Mouse (Mus musculus) hindbrain, embryonic 10.5 days (tissue): ENCODE data around the gene Zc3h15. TPM values are rescaled to one million over a fixed set of nuclear protein-coding genes. Genes with fewer than 3 reads are reported as not detected.

Experiments used
- DNase-seq: peaks from one replicate; pipeline ENCODE4 v3.0.0-alpha.2; 2017; ENCODE audit warnings: low spot score
- H3K27ac ChIP-seq: fragments of 300-500 bp; sonication (generic); 2 replicates; pipeline ENCODE4 v1.5.1; 2016; ENCODE audit warnings: mild to moderate bottlenecking, moderate library complexity
- H3K27me3 ChIP-seq: fragments of 300-500 bp; sonication (generic); 2 replicates; pipeline ENCODE4 v1.6.1; 2016; ENCODE audit warnings: mild to moderate bottlenecking; ENCODE audit not compliant: poor library complexity, insufficient read depth, severe bottlenecking
- H3K36me3 ChIP-seq: fragments of 300-500 bp; sonication (generic); 2 replicates; pipeline ENCODE4 v1.6.1; 2016; ENCODE audit warnings: mild to moderate bottlenecking, moderate library complexity
- H3K4me1 ChIP-seq: fragments of 300-500 bp; sonication (generic); replicated peaks from 2 replicates; pipeline ENCODE4 v1.6.1; 2016; ENCODE audit warnings: mild to moderate bottlenecking
- H3K4me3 ChIP-seq: fragments of 300-500 bp; sonication (generic); 2 replicates; pipeline ENCODE4 v1.5.1; 2016; ENCODE audit warnings: mild to moderate bottlenecking, moderate library complexity
- H3K9me3 ChIP-seq: fragments of 300-500 bp; sonication (generic); 2 replicates; pipeline ENCODE4 v1.6.1; 2016; ENCODE audit warnings: mild to moderate bottlenecking, moderate library complexity
- WGBS: fragments of 180-500 bp; shearing (Covaris S2); methylation state at CpG from one replicate; pipeline ENCODE4 v1.1.7; 2016; 5-methylcytosine and 5-hydroxymethylcytosine counted together
- polyA plus RNA-seq: library from polyadenylated mRNA; unstranded; fragments of >200 nt; fragmentation: Nextera tagmentation; extraction: Ambion mirVana; gene quantifications from 2 replicates; pipeline ENCODE4 v1.2.1, GENCODE M21; 2016

Gene Zc3h15
- 99.6 and 129 TPM in 2 replicates for polyA plus RNA-seq

DNA sequence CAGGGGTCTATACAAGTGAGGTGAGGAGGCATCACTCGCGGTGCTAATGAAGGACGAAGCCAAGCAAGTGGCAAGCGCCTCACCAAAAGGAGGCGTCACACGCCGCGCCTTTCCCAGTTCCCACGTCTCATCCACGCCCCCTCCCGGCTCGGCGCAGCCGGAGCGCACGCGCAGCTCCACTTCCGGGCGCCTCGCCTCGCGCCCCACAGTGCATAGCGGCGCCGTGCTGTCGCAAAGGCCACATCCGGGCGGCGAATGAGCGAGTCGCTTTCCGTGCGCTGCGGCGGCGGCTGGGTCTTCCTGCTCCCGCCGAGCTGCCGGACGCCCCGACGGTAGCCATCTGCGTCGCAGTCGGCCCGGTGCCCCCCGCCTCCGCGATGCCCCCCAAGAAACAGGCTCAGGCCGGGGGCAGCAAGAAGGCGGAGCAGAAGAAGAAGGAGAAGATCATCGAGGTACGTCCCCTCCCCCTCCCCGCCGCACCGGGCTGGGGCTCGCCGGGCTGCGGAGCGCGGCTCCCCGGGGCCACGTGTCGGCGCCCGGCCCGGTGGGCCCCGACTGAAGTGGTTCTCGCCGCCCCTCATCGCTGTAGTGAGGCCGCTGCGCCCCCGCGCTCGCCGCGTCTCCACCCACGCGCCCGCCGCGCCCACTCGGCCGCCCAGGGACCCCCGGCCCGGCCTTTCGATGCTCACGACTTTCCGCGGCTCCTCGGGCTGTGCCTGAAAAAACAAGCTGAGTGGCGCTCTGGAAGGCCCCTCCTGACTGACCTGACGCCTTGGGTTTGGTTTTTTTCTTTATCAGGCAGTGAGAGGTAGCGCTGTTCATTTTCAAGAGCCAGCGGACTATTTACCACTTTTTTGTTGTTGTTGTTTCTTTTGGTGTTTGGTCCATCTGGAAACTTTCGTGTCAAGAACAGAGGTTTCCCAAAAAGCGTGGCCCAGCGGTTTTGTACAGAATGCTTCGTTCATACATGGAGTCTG is at the start of gene Zc3h15:
Gene Zc3h15, plus strand, starts transcription at position 160 of the 977 bp plus-strand sequence.
- peak within 1 kb of the TSS; percentile 98 for H3K4me3 ChIP-seq
- H3K4me1 ChIP-seq = peaks cover 23% of the 10 kb centered on the region
- no peaks in the 10 kb centered on the region for H3K9me3 ChIP-seq
- no peaks in the 10 kb centered on the region for H3K27me3 ChIP-seq
- H3K36me3 ChIP-seq = no peaks in the 10 kb centered on the region
- DNase-seq = peak; percentile 94
- H3K27ac ChIP-seq = peak within 1 kb of the TSS; percentile 96
- WGBS = under 1% methylated on average over 91 of the region's 100 CpGs

DNA sequence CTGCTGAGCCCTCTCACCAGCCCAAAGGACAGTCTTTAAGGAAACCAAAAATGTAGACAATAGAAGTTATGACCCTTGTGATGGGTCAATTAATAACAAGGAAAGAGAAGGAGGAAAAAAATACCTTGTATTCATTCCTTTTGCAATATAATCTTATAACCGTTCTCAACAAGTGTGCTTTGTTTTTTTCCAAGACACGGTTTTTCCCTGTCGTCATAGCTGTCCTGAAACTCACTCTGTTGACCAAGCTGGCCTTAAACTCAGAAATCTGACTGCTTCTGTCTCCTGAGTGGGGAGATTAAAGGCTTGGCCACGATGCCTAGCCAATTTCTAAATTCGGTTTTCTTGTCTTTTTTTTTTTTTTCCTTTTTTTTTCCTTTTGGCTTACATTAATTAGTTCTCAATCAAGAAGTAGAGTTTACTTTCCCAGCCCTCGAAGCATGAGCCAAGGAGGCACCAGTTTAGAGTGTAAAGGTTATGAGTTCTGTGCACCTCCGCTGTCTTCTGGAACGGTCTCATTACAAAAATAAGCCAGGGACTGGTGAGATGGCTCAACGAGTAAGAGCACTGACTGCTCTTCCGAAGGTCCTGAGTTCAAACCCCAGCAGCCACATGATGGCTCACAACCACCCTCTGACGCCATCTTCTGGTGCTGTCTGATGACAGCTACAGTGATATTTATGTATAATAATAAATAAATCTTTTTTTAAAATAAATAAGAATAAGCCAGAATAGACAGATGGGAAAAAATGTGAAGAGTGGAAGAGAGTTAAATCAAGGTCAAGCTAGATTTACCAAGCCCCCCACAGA is 23.5 kb upstream of the Zc3h15 start:
- Histone ChIP-seq H3K27ac (no peak overlapping the region), H3K4me1 (0 out of 2 replicates have a peak, but pooled peaks cover 5% of the 10 kb centered on the region), H3K4me3 (no peak overlapping the region), H3K9me3 (no peaks in the 10 kb centered on the region), H3K27me3 (no peaks in the 10 kb centered on the region), H3K36me3 (no peaks in the 10 kb centered on the region)
- WGBS = 91% methylated on average over 11 of the region's 11 CpGs
- DNase-seq = no peak

DNA sequence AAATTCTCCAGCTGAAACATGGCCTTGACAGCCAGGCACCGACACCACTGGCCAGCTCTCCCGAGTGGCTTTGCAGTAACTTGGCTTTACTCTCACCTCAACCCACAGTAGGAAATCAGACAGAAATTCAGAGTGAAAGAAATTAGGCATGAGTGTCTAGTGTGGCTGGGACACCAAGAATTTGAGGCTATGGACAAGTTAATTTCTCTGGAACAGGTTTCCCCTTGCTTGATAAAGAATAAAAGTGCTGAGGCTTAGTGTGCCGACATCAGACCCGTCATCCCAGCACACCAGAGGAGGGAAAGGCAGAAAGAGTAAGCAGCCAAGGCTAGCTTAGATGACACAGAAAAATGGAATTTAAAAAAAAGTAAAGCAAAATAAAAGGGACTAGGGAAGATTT is 22.7 kb upstream of the Zc3h15 start:
- no peaks in the 10 kb centered on the region for H3K9me3 ChIP-seq
- no peaks in the 10 kb centered on the region for H3K36me3 ChIP-seq
- H3K4me1 ChIP-seq = 0 out of 2 replicates have a peak, but pooled peaks cover 5% of the 10 kb centered on the region
- H3K4me3 ChIP-seq = no peak overlapping the region
- DNase-seq = no peak
- H3K27me3 ChIP-seq = no peaks in the 10 kb centered on the region
- 89% methylated on average over 4 of the region's 4 CpGs for WGBS
- H3K27ac ChIP-seq = no peak overlapping the region

DNA sequence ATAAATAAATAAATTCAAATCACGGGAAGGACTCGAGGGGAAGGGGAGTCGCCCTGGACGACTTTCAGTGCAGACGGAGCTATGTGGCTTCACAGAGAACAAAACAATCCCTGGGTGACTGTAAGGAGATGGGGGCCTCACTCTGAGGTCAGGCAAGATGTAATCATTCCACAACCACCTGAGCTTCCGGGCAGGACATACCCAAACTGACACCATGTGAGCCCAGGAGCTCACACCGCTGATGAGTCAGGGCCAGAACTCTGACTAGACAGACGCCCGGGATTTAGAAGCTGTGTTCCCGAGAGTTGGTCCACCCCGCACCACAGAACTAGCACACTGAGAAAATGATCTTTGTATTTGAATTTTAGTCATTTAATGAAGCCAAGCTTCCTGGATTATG is 21.4 kb upstream of the Zc3h15 start:
- H3K9me3 ChIP-seq = no peaks in the 10 kb centered on the region
- WGBS = 64% methylated on average over 11 of the region's 11 CpGs
- no peaks in the 10 kb centered on the region for H3K36me3 ChIP-seq
- no peak for DNase-seq
- H3K27me3 ChIP-seq = no peaks in the 10 kb centered on the region
- 0 out of 2 replicates have a peak, but pooled peaks cover 5% of the 10 kb centered on the region for H3K4me1 ChIP-seq
- no peak overlapping the region for H3K27ac ChIP-seq
- no peak overlapping the region for H3K4me3 ChIP-seq

DNA sequence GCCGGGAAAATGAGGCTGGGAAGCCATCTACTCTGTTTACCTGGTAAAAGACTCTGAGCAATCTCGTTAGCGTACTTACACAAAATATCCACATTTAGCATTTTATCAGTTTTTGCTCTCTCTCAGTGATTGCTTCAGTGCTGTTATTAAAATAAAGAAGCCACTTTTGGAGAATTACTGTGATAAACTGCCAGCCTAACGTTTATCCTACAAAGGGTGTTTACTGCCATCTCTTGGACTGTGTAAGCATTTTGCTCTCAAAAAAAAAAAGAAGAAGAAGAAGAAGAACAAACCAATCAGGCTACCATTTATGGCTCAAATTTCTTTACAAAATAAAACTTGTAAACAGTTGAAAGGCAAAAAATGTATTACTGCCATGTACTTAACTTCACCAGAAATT is 20.2 kb upstream of the Zc3h15 start:
- H3K4me1 ChIP-seq = 0 out of 2 replicates have a peak, but pooled peaks cover 5% of the 10 kb centered on the region
- H3K4me3 ChIP-seq = no peak overlapping the region
- H3K9me3 ChIP-seq = no peaks in the 10 kb centered on the region
- H3K27me3 ChIP-seq = no peaks in the 10 kb centered on the region
- no peak for DNase-seq
- WGBS = 79% methylated on average over 4 of the region's 4 CpGs
- H3K36me3 ChIP-seq = no peaks in the 10 kb centered on the region
- H3K27ac ChIP-seq = no peak overlapping the region

DNA sequence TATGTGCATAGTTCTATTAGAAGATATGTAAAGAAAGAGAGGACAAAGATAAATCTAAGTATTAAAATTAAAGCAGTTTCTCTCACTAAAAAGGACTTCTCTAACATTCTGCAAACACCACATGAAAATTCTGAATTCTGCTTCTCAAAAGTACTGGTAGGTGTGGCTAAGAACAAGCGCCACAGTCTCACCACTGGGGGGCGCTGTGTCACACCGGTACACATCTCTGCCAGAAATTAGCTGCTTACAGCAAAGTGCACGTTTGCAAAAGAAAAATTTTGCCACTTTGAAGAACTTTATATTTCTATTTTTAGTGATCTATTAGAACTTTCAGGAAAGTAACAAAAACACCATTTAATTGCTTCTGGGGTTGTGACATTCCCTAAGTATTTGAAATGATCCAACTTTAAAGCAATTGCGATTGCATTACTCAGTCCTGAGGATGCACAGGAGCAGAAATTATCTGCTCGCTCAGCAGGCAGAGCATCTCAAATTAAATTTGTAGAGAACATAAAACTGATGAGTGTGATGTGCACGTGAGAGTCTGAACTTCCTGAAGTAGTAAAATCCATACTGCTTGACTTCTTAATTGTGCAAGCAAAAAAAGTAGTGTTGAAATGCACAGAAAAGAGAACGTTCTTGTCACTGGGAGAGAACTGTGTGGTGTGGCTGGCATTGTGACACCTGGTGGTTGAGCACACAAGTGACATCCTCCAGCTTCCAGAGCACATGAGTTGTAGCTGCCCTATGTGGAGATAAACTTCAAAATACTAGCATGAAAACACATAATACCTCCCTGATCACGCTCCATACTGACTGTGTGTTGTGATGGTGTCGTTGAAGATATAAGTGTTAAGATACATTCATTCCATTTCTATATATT is 18.8 kb upstream of the Zc3h15 start:
- WGBS = 32% methylated on average over 10 of the region's 10 CpGs
- Histone ChIP-seq H3K27ac (no peak overlapping the region), H3K27me3 (no peaks in the 10 kb centered on the region)

DNA sequence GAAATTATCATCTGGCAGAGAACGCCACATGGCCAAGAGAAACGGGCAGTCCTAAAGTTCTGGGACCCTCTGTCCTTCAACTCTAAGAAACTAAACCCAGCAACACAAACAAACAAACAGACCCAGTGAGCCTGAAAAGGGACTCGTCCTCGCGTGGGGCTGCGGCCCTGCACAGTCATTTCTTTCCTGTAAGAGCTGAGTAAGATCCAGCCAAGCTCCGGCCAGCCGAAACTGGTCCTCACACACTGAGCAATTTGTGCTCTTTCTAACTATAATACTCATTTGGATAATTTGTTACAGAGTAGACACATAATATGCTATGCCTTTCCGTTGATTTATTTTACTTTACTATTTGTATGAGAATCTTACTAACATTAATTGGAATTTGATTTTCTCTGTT is 17.4 kb upstream of the Zc3h15 start:
- no peaks in the 10 kb centered on the region for H3K27me3 ChIP-seq
- no peaks in the 10 kb centered on the region for H3K36me3 ChIP-seq
- no peak overlapping the region for H3K4me3 ChIP-seq
- 0 out of 2 replicates have a peak, but pooled peaks cover 5% of the 10 kb centered on the region for H3K4me1 ChIP-seq
- no peaks in the 10 kb centered on the region for H3K9me3 ChIP-seq
- DNase-seq = no peak
- H3K27ac ChIP-seq = no peak overlapping the region
- WGBS = 86% methylated on average over 9 of the region's 9 CpGs

More for the DNA sequence above, 18.8 kb upstream of the Zc3h15 start:
- Histone ChIP-seq H3K9me3 (no peaks in the 10 kb centered on the region), H3K36me3 (no peaks in the 10 kb centered on the region), H3K4me3 (no peak overlapping the region), H3K4me1 (0 out of 2 replicates have a peak, but pooled peaks cover 5% of the 10 kb centered on the region)
- peak; percentile 68 for DNase-seq

DNA sequence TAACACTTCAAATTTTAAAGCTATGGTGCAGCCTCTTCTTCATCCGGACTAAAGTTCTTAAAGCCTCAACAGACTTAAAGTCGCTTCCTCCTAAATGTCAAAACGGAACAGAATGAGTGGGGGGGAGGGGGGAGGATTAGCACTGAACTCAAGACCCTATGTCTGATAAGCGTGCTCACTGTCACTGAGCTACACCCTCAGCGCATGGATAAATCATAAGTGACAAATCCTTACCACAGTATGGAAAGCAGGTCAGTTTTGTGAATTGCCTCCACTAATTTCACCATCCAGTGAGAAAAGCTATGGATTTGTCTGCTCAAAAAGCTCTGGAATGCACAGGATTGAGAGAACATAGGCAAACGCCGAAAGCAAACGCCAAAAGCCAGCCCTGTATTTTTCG is 16.7 kb upstream of the Zc3h15 start:
- no peak overlapping the region for H3K27ac ChIP-seq
- H3K36me3 ChIP-seq = no peaks in the 10 kb centered on the region
- H3K27me3 ChIP-seq = no peaks in the 10 kb centered on the region
- H3K9me3 ChIP-seq = no peaks in the 10 kb centered on the region
- no peak overlapping the region for H3K4me3 ChIP-seq
- DNase-seq = no peak
- WGBS = 86% methylated on average over 9 of the region's 9 CpGs
- 0 out of 2 replicates have a peak, but pooled peaks cover 5% of the 10 kb centered on the region for H3K4me1 ChIP-seq

DNA sequence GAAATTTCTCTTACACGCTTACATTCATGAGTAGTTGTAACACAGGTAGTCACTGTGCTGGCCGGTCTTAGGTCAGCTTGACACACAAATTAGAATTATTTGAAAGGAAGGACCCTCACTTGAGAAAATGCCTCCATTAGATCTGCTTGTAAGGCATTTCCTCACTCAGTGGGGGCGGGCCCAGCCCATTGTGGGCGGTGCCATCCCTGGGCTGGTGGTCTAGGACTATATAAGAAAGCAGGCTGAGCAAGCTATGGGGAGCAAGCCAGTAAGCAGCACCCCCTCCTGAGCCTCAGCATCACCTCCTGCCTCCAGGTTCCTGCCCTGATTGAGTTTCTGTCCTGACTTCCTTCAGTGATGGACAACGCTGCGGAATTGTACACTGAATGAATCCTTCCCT is 16.3 kb upstream of the Zc3h15 start:
- 92% methylated on average over 6 of the region's 6 CpGs for WGBS
- no peak for DNase-seq
- Histone ChIP-seq H3K27me3 (no peaks in the 10 kb centered on the region), H3K4me1 (0 out of 2 replicates have a peak, but pooled peaks cover under 1% of the 10 kb centered on the region), H3K27ac (no peak overlapping the region), H3K9me3 (no peaks in the 10 kb centered on the region), H3K4me3 (no peak overlapping the region), H3K36me3 (no peaks in the 10 kb centered on the region)

DNA sequence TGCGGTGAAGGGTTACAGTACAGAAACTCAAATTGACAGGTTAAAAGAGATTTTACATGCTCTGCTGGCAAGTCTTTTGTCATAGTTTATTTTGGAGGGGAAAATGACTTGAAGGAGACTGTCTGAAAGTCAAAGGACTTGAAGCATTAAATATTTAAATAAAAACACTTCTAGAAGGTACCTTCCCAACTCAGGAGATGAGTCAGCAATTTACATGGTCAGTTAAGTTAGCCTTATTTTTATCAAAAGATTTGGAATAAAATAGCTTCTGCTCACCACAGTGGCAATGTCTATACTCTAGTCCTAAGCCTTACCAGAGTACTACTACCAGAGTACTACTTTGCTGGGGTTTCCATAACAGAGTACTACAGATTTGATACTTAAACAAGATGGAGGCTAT is 2.2 kb upstream of the Zc3h15 start:
- no peak overlapping the region for H3K4me3 ChIP-seq
- H3K9me3 ChIP-seq = no peaks in the 10 kb centered on the region
- WGBS = 96% methylated on average over 1 of the region's 1 CpGs
- no peak for DNase-seq
- H3K4me1 ChIP-seq = peaks cover 20% of the 10 kb centered on the region
- H3K27ac ChIP-seq = no peak overlapping the region
- H3K27me3 ChIP-seq = no peaks in the 10 kb centered on the region
- H3K36me3 ChIP-seq = no peaks in the 10 kb centered on the region

DNA sequence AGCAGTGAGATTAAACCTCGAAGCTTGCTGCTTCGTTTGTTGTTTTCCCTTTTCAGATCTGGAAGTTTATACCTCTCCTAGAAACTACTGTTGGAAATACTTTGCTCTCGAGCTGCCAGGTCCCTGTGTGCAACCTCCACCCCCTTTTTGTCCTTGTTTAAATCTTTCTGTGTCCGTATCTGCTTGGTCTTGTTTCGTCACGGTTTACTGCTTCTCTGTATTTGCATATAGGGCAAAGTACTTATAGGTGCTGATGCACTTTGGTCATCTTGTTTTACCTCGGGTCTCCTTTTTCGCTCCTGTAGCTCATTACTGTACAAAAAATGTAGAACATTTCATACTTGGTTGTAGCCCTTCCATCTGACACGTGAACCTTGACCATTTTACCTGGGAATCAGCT is 4.7 kb downstream of the Zc3h15 start:
- peaks cover 19% of the 10 kb centered on the region for H3K4me1 ChIP-seq
- peaks cover 17% of the 10 kb centered on the region for H3K36me3 ChIP-seq
- no peak for DNase-seq
- H3K9me3 ChIP-seq = no peaks in the 10 kb centered on the region
- no peak overlapping the region for H3K4me3 ChIP-seq
- H3K27me3 ChIP-seq = no peaks in the 10 kb centered on the region
- WGBS = 88% methylated on average over 9 of the region's 9 CpGs
- no peak overlapping the region for H3K27ac ChIP-seq

DNA sequence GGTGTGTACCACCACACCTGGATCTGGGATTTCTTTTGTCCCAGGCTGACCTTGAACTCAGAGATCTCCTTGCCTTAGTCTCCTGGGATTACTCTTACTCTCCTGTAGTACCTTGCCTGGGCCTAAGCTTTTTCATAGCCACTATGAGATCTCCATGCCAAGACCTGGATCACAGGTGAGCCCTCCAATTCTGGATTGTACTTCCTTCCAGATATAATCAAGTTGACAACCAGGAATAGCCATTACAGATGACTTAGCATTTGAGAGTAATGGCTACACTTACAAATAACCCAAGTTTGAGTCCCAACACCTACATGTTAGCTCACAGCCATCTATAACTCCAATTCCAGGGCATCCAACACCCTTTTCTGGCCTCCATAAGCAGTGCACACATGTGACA is 8.4 kb downstream of the Zc3h15 start:
- no peak overlapping the region for H3K4me3 ChIP-seq
- H3K4me1 ChIP-seq = peaks cover under 1% of the 10 kb centered on the region; the same call in 1 of the 2 replicates
- no peaks in the 10 kb centered on the region for H3K9me3 ChIP-seq
- H3K27ac ChIP-seq = no peak overlapping the region
- no peak for DNase-seq
- peaks cover 42% of the 10 kb centered on the region for H3K36me3 ChIP-seq
- no peaks in the 10 kb centered on the region for H3K27me3 ChIP-seq
